Mouse (Mus musculus) intestine, embryonic 16.5 days (tissue): ENCODE measurements around the gene Myo1f. TPM values are rescaled to one million over a fixed set of nuclear protein-coding genes. Genes with fewer than 3 reads are reported as not detected.
"Not testable (repeated sequence)": the region's sequence is repeated elsewhere in the genome, so short reads cannot be mapped to it uniquely, and the experiment has no call there.

ENCODE experiments used
- ATAC-seq: fragments of 200-750 bp; cut with Nextera tagmentation; 2 replicates; pipeline ENCODE4 v1.8.0; 2017; ENCODE audit warnings: moderate TSS enrichment, moderate library complexity
- H3K27ac ChIP-seq: fragments of 300-500 bp; sonication (generic); 2 replicates; pipeline ENCODE4 v1.5.1; 2014; ENCODE audit warnings: mild to moderate bottlenecking, low read length
- H3K27me3 ChIP-seq: fragments of 300-500 bp; sonication (generic); replicated peaks from 2 replicates; pipeline ENCODE4 v1.6.1; 2014; ENCODE audit warnings: low read length, control low read depth, mixed read lengths; ENCODE audit not compliant: control insufficient read depth, insufficient read depth
- H3K36me3 ChIP-seq: fragments of 300-500 bp; sonication (generic); 2 replicates; pipeline ENCODE4 v1.6.1; 2014; ENCODE audit warnings: low read length, control low read depth; ENCODE audit not compliant: control insufficient read depth, insufficient read depth
- H3K4me1 ChIP-seq: fragments of 300-500 bp; sonication (generic); 2 replicates; pipeline ENCODE4 v1.6.1; 2014; ENCODE audit warnings: low read length, control low read depth, mixed read lengths; ENCODE audit not compliant: control insufficient read depth, insufficient read depth
- H3K4me2 ChIP-seq: fragments of 300-500 bp; sonication (generic); 2 replicates; pipeline ENCODE4 v1.6.1; 2014; ENCODE audit warnings: low read depth, low read length, control low read depth
- H3K4me3 ChIP-seq: fragments of 300-500 bp; sonication (generic); 2 replicates; pipeline ENCODE4 v1.5.1; 2014; ENCODE audit warnings: mild to moderate bottlenecking, low read length
- H3K9ac ChIP-seq: fragments of 300-500 bp; sonication (generic); 2 replicates; pipeline ENCODE4 v1.6.1; 2014; ENCODE audit warnings: low read depth, low read length
- H3K9me3 ChIP-seq: fragments of 300-500 bp; sonication (generic); 2 replicates; pipeline ENCODE4 v1.6.1; 2016; ENCODE audit warnings: low read length, control low read depth; ENCODE audit not compliant: control insufficient read depth
- WGBS: fragments of 180-500 bp; shearing (Covaris S2); extraction: QIAGEN DNeasy Blood & Tissue Kit; methylation state at CpG from one replicate; pipeline ENCODE4 v1.1.7; 2014; 5-methylcytosine and 5-hydroxymethylcytosine counted together
- polyA plus RNA-seq: library from polyadenylated mRNA; unstranded; fragments of >200 nt; fragmentation: Nextera tagmentation; extraction: Ambion mirVana; gene quantifications from 2 replicates; pipeline ENCODE4 v1.2.1, GENCODE M21; 2015

Myo1f gene
- polyA plus RNA-seq, 1 experiment from 2014 or later = 3.9 TPM

GRCm38 (mm10) chr17:33607273-33607672 is 51.8 kb downstream of the Myo1f start:
- Histone ChIP-seq H3K9ac (no peak overlapping the region), H3K4me3 (no peak overlapping the region), H3K4me2 (no peak overlapping the region), H3K27me3 (no peaks in the 10 kb centered on the region), H3K36me3 (no peaks in the 10 kb centered on the region), H3K4me1 (no peaks in the 10 kb centered on the region), H3K27ac (no peak overlapping the region), H3K9me3 (no peaks in the 10 kb centered on the region)
- WGBS = 79% methylated on average over 2 of the region's 2 CpGs
- ATAC-seq = no peak

GRCm38 (mm10) chr17:33610548-33610947 is 55.0 kb downstream of the Myo1f start:
- Histone ChIP-seq H3K4me3 (no peak overlapping the region), H3K27ac (no peak overlapping the region), H3K9me3 (no peaks in the 10 kb centered on the region), H3K4me1 (no peaks in the 10 kb centered on the region), H3K36me3 (no peaks in the 10 kb centered on the region), H3K27me3 (no peaks in the 10 kb centered on the region), H3K9ac (no peak overlapping the region), H3K4me2 (no peak overlapping the region)
- no peak for ATAC-seq
- 86% methylated on average over 7 of the region's 7 CpGs for WGBS

DNA sequence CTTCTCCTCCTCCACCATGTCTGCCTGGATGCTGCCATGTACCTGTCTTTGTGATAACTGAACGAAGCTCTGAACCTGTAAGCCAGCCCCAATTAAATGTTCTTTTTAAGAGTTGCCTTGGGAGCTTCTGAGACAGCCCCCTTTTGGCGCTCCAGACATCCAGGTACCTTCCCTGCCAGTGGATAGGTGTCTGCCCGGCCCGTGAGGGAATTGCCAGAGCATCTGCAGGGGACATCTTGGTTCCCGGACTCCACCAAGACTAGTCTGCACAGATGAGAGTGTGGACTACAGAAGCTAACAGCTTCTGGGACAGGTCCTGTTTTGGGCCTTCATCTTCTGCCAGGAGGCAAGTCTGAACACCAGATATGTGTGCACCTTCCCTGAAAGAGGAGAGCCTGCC is 58.2 kb downstream of the Myo1f start:
- not testable (repeated sequence) for H3K36me3 ChIP-seq, H3K4me3 ChIP-seq, ATAC-seq, H3K4me1 ChIP-seq, H3K27me3 ChIP-seq, H3K9ac ChIP-seq, H3K4me2 ChIP-seq, H3K27ac ChIP-seq, H3K9me3 ChIP-seq
- WGBS = 83% methylated on average over 5 of the region's 5 CpGs

DNA sequence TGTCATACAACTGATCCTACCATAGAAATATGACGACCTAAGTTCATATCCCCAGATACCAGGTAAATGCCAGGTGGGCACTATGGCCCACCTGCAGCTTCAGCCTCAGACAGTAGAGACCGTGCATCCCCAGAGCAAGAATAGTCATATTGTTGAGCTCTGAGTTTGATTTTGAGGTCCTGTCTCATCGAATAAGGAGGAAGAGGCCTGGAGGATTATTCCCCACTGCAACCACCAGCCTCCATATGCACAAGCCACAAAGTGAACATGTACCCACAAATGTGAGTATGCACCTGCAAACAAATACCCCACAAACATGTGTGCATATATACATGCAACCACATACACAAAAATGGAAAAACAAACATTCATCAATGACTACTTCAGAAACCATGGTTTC is 71.8 kb downstream of the Myo1f start:
- H3K27me3 ChIP-seq = no peaks in the 10 kb centered on the region
- no peak for ATAC-seq
- no peak overlapping the region for H3K9ac ChIP-seq
- H3K4me3 ChIP-seq = no peak overlapping the region
- 92% methylated on average over 3 of the region's 3 CpGs for WGBS
- H3K4me2 ChIP-seq = no peak overlapping the region
- H3K27ac ChIP-seq = no peak overlapping the region
- no peaks in the 10 kb centered on the region for H3K9me3 ChIP-seq
- 0 out of 2 replicates have a peak, but pooled peaks cover 5% of the 10 kb centered on the region for H3K36me3 ChIP-seq
- peaks cover 11% of the 10 kb centered on the region for H3K4me1 ChIP-seq

GRCm38 (mm10) chr17:33628621-33629486 is 73.3 kb downstream of the Myo1f start, which contains the start of gene Zfp414:
Gene Zfp414, plus strand, starts transcription at chr17:33629090.
- peak; percentile 98 for ATAC-seq
- Histone ChIP-seq H3K4me3 (peak within 1 kb of the TSS; percentile 64), H3K4me1 (peaks cover 11% of the 10 kb centered on the region), H3K4me2 (peak within 1 kb of the TSS; percentile 67), H3K9ac (peak within 1 kb of the TSS; percentile 79), H3K36me3 (peaks cover 5% of the 10 kb centered on the region; the same call in 1 of the 2 replicates), H3K9me3 (no peaks in the 10 kb centered on the region), H3K27me3 (no peaks in the 10 kb centered on the region), H3K27ac (peak within 1 kb of the TSS; percentile 96)
- 3% methylated on average over 35 of the region's 35 CpGs for WGBS

DNA sequence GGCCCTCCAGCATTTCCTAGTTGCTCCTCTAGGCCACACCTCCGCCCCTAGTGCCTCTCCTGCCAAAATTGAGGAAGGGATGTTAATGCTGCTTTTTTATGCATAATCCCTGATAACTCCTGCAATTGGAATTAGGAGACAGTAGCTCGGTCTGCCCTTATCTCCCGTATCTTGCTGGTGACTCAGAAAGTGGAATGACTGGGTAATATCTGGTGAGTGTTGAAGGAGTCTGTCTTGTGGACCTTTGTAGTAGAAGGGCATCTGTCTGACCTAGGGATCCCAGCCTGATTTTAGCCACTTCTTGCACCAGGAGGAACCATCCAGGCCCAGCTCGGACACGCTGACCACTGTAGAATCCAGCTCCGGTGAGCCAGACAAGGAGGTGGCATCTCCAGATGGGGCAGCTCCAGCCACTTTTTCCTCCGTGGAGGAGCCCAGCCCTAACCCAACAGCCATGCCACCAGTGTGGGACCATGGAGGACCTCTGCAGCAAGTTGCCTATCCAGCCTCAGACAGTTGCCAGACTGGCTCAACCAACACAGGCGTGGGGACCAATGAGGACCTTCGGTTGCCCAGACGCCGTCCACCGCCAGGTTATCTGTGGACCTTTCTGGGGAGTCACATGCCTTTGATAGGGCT is 74.1 kb downstream of the Myo1f start:
- Histone ChIP-seq H3K9me3 (no peaks in the 10 kb centered on the region), H3K4me3 (peak overlapping the region; percentile 64), H3K27me3 (no peaks in the 10 kb centered on the region), H3K9ac (peak overlapping the region; percentile 79), H3K4me1 (peaks cover 11% of the 10 kb centered on the region), H3K4me2 (peak overlapping the region; percentile 67), H3K27ac (peak overlapping the region; percentile 96), H3K36me3 (peaks cover 5% of the 10 kb centered on the region; the same call in 1 of the 2 replicates)
- peak; percentile 36 for ATAC-seq
- 67% methylated on average over 12 of the region's 12 CpGs for WGBS

DNA sequence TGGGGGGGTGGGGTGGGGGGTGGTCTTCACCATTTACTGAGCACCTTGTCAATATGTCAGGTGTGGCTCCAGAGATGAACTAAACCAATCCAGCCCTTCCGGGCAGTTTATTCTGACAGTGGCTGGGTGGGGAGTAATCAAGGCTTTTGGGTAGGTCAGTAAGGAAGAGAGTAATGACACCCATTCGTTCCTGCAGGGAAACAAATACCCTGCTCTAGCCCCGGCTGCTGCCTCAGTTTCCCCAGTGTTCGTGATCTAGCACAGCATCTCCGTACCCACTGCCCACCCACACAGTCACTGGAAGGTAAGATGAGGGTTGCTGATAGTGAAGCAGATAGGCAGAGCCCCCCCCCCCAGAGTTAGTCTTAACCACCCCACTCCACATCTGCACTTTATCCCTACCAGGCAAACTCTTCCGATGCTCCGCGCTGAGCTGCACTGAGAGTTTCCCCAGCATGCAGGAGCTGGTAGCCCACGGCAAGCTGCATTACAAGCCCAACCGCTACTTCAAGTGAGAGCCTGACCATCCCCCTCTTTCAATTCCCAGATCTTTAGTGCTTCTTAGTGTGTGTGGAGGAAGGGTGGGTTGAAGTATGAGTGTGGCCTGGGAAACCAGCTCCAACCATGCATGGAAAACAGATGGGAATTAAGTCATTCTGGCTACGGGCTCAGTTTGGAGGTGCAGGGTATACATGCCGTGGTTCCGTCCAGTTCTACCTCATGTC is 74.8 kb downstream of the Myo1f start:
- Histone ChIP-seq H3K4me2 (peak overlapping the region; percentile 67; the same call in 1 of the 2 replicates), H3K4me3 (no peak overlapping the region), H3K9ac (no peak overlapping the region), H3K27ac (no peak overlapping the region), H3K9me3 (no peaks in the 10 kb centered on the region), H3K27me3 (no peaks in the 10 kb centered on the region), H3K4me1 (peaks cover 11% of the 10 kb centered on the region), H3K36me3 (peaks cover 5% of the 10 kb centered on the region; the same call in 1 of the 2 replicates)
- 84% methylated on average over 13 of the region's 13 CpGs for WGBS
- ATAC-seq = no peak

GRCm38 (mm10) chr17:33631236-33631635 is 75.7 kb downstream of the Myo1f start:
- H3K36me3 ChIP-seq = peaks cover 5% of the 10 kb centered on the region; the same call in 1 of the 2 replicates
- peaks cover 11% of the 10 kb centered on the region for H3K4me1 ChIP-seq
- 95% methylated on average over 9 of the region's 9 CpGs for WGBS
- no peaks in the 10 kb centered on the region for H3K9me3 ChIP-seq
- no peak overlapping the region for H3K4me2 ChIP-seq
- no peaks in the 10 kb centered on the region for H3K27me3 ChIP-seq
- H3K4me3 ChIP-seq = no peak overlapping the region
- H3K27ac ChIP-seq = no peak overlapping the region
- ATAC-seq = no peak
- H3K9ac ChIP-seq = no peak overlapping the region

- no peak overlapping the region for H3K4me3 ChIP-seq
- H3K4me1 ChIP-seq = peaks cover 11% of the 10 kb centered on the region
- H3K9me3 ChIP-seq = no peaks in the 10 kb centered on the region
- WGBS = 87% methylated on average over 5 of the region's 5 CpGs
- no peak overlapping the region for H3K27ac ChIP-seq
- no peak for ATAC-seq
- H3K4me2 ChIP-seq = no peak overlapping the region
- no peaks in the 10 kb centered on the region for H3K27me3 ChIP-seq
- peaks cover 5% of the 10 kb centered on the region; the same call in 1 of the 2 replicates for H3K36me3 ChIP-seq
- no peak overlapping the region for H3K9ac ChIP-seq
These were observed 76.3 kb downstream of the Myo1f start for GRCm38 (mm10) chr17:33631796-33632195.
